Comparison of ENCODE assay signal across 23 mouse cellular contexts in the genomic region with DNA sequence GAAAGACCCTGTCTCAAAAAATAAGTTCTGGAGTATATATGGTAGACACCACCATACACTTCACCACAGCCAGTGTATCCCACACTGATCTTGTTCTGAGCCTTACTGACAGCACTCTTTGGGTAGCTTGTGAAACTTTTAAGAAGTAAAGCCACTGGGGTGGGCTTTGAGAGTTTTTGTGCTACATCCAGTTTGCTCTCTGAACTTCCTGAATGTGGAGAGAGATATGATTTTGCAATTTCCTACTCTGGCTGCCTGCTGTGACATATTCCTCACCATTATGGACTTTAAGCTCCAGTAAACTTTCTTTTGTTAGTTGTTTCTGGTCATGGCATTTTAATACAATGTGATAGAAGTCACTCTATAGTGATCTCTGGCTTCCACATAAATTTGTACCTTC. TPM values are rescaled to one million over a fixed set of nuclear protein-coding genes. Genes with fewer than 3 reads are reported as not detected.
A peak's percentile ranks its signal among the peaks of the same experiment; 100 is the strongest.
DNase-seq lines count a peak whose midpoint lies in the region; ATAC-seq and TF ChIP-seq lines count a peak whose summit lies in the region.
"Had no signal": no experiment of that assay in that cellular context is flagged by ENCODE, and none has a peak within 500 bp of the region (broad histone marks: within the 10 kb centered on the region; RNA-seq: fewer than 3 reads in every experiment).

No protein-coding gene starts in this region.

- TF ChIP-seq CTCF in bone marrow macrophage, adult 2 months (IDR thresholded peaks at IDR 0.05; ENCODE audit: low read depth, low read length), result no peak
- TF ChIP-seq CTCF in embryonic fibroblast, embryonic 13.5 days (IDR thresholded peaks at IDR 0.05; ENCODE audit: borderline replicate concordance, insufficient read depth, low read length), result no peak

- H3K4me1 ChIP-seq in liver, embryonic 13.5 days (replicated peaks), result peaks cover 35% of the 10 kb centered on the region
- peaks cover 31% of the 10 kb centered on the region for H3K4me1 ChIP-seq in liver, embryonic 12.5 days
- peaks cover 25% of the 10 kb centered on the region for H3K4me1 ChIP-seq in bone marrow macrophage, adult 2 months (ENCODE audit: control insufficient read depth, insufficient read depth, low read length)
- peaks cover 18% of the 10 kb centered on the region for H3K4me1 ChIP-seq in embryonic fibroblast, embryonic 13.5 days (ENCODE audit: control insufficient read depth, insufficient read depth, low read length)
- H3K4me1 ChIP-seq: hindbrain, embryonic 13.5 days had no signal

- TF ChIP-seq POLR2A in bone marrow macrophage, adult 2 months (IDR thresholded peaks at IDR 0.05; ENCODE audit: borderline replicate concordance, low read depth, low read length), result no peak
- no peak for TF ChIP-seq POLR2A in embryonic fibroblast, embryonic 13.5 days (IDR thresholded peaks at IDR 0.05; ENCODE audit: low read depth, low read length)

- no peak overlapping the region for H3K27ac ChIP-seq in liver, embryonic 13.5 days
- no peak overlapping the region for H3K27ac ChIP-seq in liver, embryonic 12.5 days
- peak overlapping the region; percentile 25 for H3K27ac ChIP-seq in bone marrow macrophage, adult 2 months (ENCODE audit: insufficient read depth, low read depth, low read length)
- H3K27ac ChIP-seq in embryonic fibroblast, embryonic 13.5 days (ENCODE audit: insufficient read depth, low read length), result peak overlapping the region; percentile 26; the same call in 1 of the 2 replicates
- H3K27ac ChIP-seq: embryonic facial prominence, embryonic 13.5 days; heart, embryonic 13.5 days; hindbrain, embryonic 13.5 days; hindbrain, postnatal 0 days had no signal

- 0 out of 2 replicates have a peak overlapping the region, but pooled peaks have one; percentile 5 for H3K4me2 ChIP-seq in liver, embryonic 13.5 days
- H3K4me2 ChIP-seq in liver, embryonic 12.5 days, result no peak overlapping the region
- H3K4me2 ChIP-seq: embryonic facial prominence, embryonic 13.5 days; heart, embryonic 13.5 days; hindbrain, embryonic 13.5 days had no signal

- H3K36me3 ChIP-seq in liver, embryonic 13.5 days, result peaks cover 53% of the 10 kb centered on the region
- H3K36me3 ChIP-seq in liver, embryonic 12.5 days, result peaks cover 56% of the 10 kb centered on the region

- intact Hi-C loops in left cerebral cortex, postnatal 10 days (cut with DNase I), result no loop called here
- intact Hi-C loops in gastrocnemius, postnatal 36 days (cut with DNase I), result no loop called here

- no peak for ATAC-seq in liver, embryonic 13.5 days (ENCODE audit: low read depth)
- no peak for ATAC-seq in liver, embryonic 12.5 days
- ATAC-seq in megakaryocyte, adult 5-6 weeks (ENCODE audit: poor library complexity, severe bottlenecking), result peak; percentile 69; the same call in 1 of the 2 replicates
- ATAC-seq: CD4-positive, CD25-positive, alpha-beta regulatory T cell, adult 4 months; forebrain, embryonic 14.5 days; hindbrain, postnatal 0 days had no signal

- peak overlapping the region; percentile 24; the same call in 1 of the 2 replicates for H3K9ac ChIP-seq in liver, embryonic 13.5 days
- no peak overlapping the region for H3K9ac ChIP-seq in liver, embryonic 12.5 days
- H3K9ac ChIP-seq: embryonic facial prominence, embryonic 13.5 days; heart, embryonic 13.5 days; hindbrain, embryonic 13.5 days had no signal

- H3K4me3 ChIP-seq in liver, embryonic 13.5 days (replicated peaks), result no peak overlapping the region
- H3K4me3 ChIP-seq in liver, embryonic 12.5 days, result no peak overlapping the region
- no peak overlapping the region for H3K4me3 ChIP-seq in bone marrow macrophage, adult 2 months (ENCODE audit: insufficient read depth, low read length)
- no peak overlapping the region for H3K4me3 ChIP-seq in embryonic fibroblast, embryonic 13.5 days (ENCODE audit: insufficient read depth, low read length)
- H3K4me3 ChIP-seq: embryonic facial prominence, embryonic 13.5 days; heart, embryonic 13.5 days; hindbrain, embryonic 13.5 days had no signal

- DNase-seq in liver, embryonic 13.5 days, result no peak
- no peak for DNase-seq in left cerebral cortex, postnatal 10 days (ENCODE audit: extremely low spot score in 1 of 2, low spot score in 2 of 2)
- no peak for DNase-seq in gastrocnemius, postnatal 36 days
- no peak for DNase-seq in kidney, postnatal 36 days
- DNase-seq: adrenal gland, adult 8-10 months; adrenal gland, postnatal 36 days; B cell, adult 2 months; cerebellum, adult 11 months; cerebellum, adult 8-10 months; cerebellum, postnatal 14 days; gastrocnemius, postnatal 10 days; heart, postnatal 4 days had no signal

- H3K27me3 ChIP-seq in liver, embryonic 13.5 days, result no peaks in the 10 kb centered on the region
- no peaks in the 10 kb centered on the region for H3K27me3 ChIP-seq in liver, embryonic 12.5 days (replicated peaks)
- H3K27me3 ChIP-seq: embryonic facial prominence, embryonic 13.5 days; heart, embryonic 13.5 days; hindbrain, embryonic 13.5 days had no signal

- no peaks in the 10 kb centered on the region for H3K9me3 ChIP-seq in liver, embryonic 13.5 days (replicated peaks)
- no peaks in the 10 kb centered on the region for H3K9me3 ChIP-seq in liver, embryonic 12.5 days (replicated peaks)
- H3K9me3 ChIP-seq: embryonic facial prominence, embryonic 13.5 days; G1E; heart, embryonic 13.5 days; hindbrain, embryonic 13.5 days had no signal

RNA-seq across cellular contexts. Expression of a gene that starts 12.9 kb away (rescaled TPM):
- 8.9 and 9.2 TPM in 2 replicates for polyA plus RNA-seq in liver, embryonic 13.5 days (2015; fragmentation: Nextera tagmentation; extraction: Ambion mirVana)
- 9.6 and 10.9 TPM in 2 replicates for polyA plus RNA-seq in liver, embryonic 12.5 days (2016; fragmentation: Nextera tagmentation; extraction: Ambion mirVana)
- polyA plus RNA-seq in bone marrow macrophage, adult 2 months (2012; ENCODE audit: insufficient read depth, insufficient read length, missing spikeins), result 10.5 and 14.3 TPM in 2 replicates
- polyA plus RNA-seq in embryonic fibroblast, embryonic 13.5 days (2011; ENCODE audit: insufficient read length, low read depth, missing spikeins), result 11.1 and 13.9 TPM in 2 replicates
- total RNA-seq in megakaryocyte, adult 5-6 weeks (2015), result 14.0 and 18.8 TPM in 2 replicates
- 8.9 and 9.5 TPM in 2 replicates for total RNA-seq in megakaryocyte, adult 5-6 weeks (2017)
- total RNA-seq in left cerebral cortex, postnatal 10 days (2021), result 10 to 100 TPM; 22.4 to 24.4 TPM
- 10 to 100 TPM; 16.0 to 16.6 TPM for total RNA-seq in gastrocnemius, postnatal 36 days (2021)

RNA-seq across cellular contexts. Expression of a gene that starts 13.1 kb away (rescaled TPM):
- 144 and 179 TPM in 2 replicates for polyA plus RNA-seq in liver, embryonic 13.5 days (2015; fragmentation: Nextera tagmentation; extraction: Ambion mirVana)
- polyA plus RNA-seq in liver, embryonic 12.5 days (2016; fragmentation: Nextera tagmentation; extraction: Ambion mirVana), result 211 and 215 TPM in 2 replicates
- polyA plus RNA-seq in bone marrow macrophage, adult 2 months (2012; ENCODE audit: insufficient read depth, insufficient read length, missing spikeins), result 55.7 and 57.1 TPM in 2 replicates
- polyA plus RNA-seq in embryonic fibroblast, embryonic 13.5 days (2011; ENCODE audit: insufficient read length, low read depth, missing spikeins), result 81.5 and 86.0 TPM in 2 replicates
- 86.6 and 92.7 TPM in 2 replicates for total RNA-seq in megakaryocyte, adult 5-6 weeks (2015)
- 46.0 and 59.2 TPM in 2 replicates for total RNA-seq in megakaryocyte, adult 5-6 weeks (2017)
- 10 to 100 TPM; 69.0 to 70.5 TPM for total RNA-seq in left cerebral cortex, postnatal 10 days (2021)
- 10 to 100 TPM; 39.5 to 39.7 TPM for total RNA-seq in gastrocnemius, postnatal 36 days (2021)

RNA-seq across cellular contexts. Expression of a gene that starts 36.4 kb away (rescaled TPM):
- polyA plus RNA-seq in liver, embryonic 13.5 days (2015; fragmentation: Nextera tagmentation; extraction: Ambion mirVana), result 38.1 and 44.1 TPM in 2 replicates
- 53.0 and 54.4 TPM in 2 replicates for polyA plus RNA-seq in liver, embryonic 12.5 days (2016; fragmentation: Nextera tagmentation; extraction: Ambion mirVana)
- polyA plus RNA-seq in bone marrow macrophage, adult 2 months (2012; ENCODE audit: insufficient read depth, insufficient read length, missing spikeins), result 55.0 and 65.8 TPM in 2 replicates
- polyA plus RNA-seq in embryonic fibroblast, embryonic 13.5 days (2011; ENCODE audit: insufficient read length, low read depth, missing spikeins), result 62.9 and 73.5 TPM in 2 replicates
- 42.1 and 45.2 TPM in 2 replicates for total RNA-seq in megakaryocyte, adult 5-6 weeks (2015)
- 60.3 and 68.0 TPM in 2 replicates for total RNA-seq in megakaryocyte, adult 5-6 weeks (2017)
- 10 to 100 TPM; 67.1 to 73.9 TPM for total RNA-seq in left cerebral cortex, postnatal 10 days (2021)
- 10 to 100 TPM; 71.3 to 74.9 TPM for total RNA-seq in gastrocnemius, postnatal 36 days (2021)

RNA-seq across cellular contexts. Expression of a gene that starts 53.0 kb away (rescaled TPM):
- 3.0 TPM in 2 replicates for polyA plus RNA-seq in liver, embryonic 13.5 days (2015; fragmentation: Nextera tagmentation; extraction: Ambion mirVana)
- polyA plus RNA-seq in liver, embryonic 12.5 days (2016; fragmentation: Nextera tagmentation; extraction: Ambion mirVana), result 5.5 and 7.1 TPM in 2 replicates
- polyA plus RNA-seq in bone marrow macrophage, adult 2 months (2012; ENCODE audit: insufficient read depth, insufficient read length, missing spikeins), result 0.67 and 0.76 TPM in 2 replicates
- polyA plus RNA-seq in embryonic fibroblast, embryonic 13.5 days (2011; ENCODE audit: insufficient read length, low read depth, missing spikeins), result 56.7 and 63.9 TPM in 2 replicates
- 0.91 and 1.9 TPM in 2 replicates for total RNA-seq in megakaryocyte, adult 5-6 weeks (2015)
- 0.15 TPM in 1 of 2 replicates, not detected in the other for total RNA-seq in megakaryocyte, adult 5-6 weeks (2017)
- 100 to 1,000 TPM; 508 to 519 TPM for total RNA-seq in left cerebral cortex, postnatal 10 days (2021)
- under 1 TPM; 0.42 to 0.71 TPM for total RNA-seq in gastrocnemius, postnatal 36 days (2021)
- polyA plus RNA-seq: CD4-positive, CD25-positive, alpha-beta regulatory T cell, adult 4 months had no signal

RNA-seq across cellular contexts. Expression of a gene that starts 59.2 kb away (rescaled TPM):
- 19.7 and 20.3 TPM in 2 replicates for polyA plus RNA-seq in liver, embryonic 13.5 days (2015; fragmentation: Nextera tagmentation; extraction: Ambion mirVana)
- 26.3 and 27.2 TPM in 2 replicates for polyA plus RNA-seq in liver, embryonic 12.5 days (2016; fragmentation: Nextera tagmentation; extraction: Ambion mirVana)
- polyA plus RNA-seq in bone marrow macrophage, adult 2 months (2012; ENCODE audit: insufficient read depth, insufficient read length, missing spikeins), result 17.6 and 20.7 TPM in 2 replicates
- 29.0 and 29.3 TPM in 2 replicates for polyA plus RNA-seq in embryonic fibroblast, embryonic 13.5 days (2011; ENCODE audit: insufficient read length, low read depth, missing spikeins)
- 17.1 and 19.3 TPM in 2 replicates for total RNA-seq in megakaryocyte, adult 5-6 weeks (2015)
- 6.0 and 8.6 TPM in 2 replicates for total RNA-seq in megakaryocyte, adult 5-6 weeks (2017)
- 10 to 100 TPM; 32.3 to 33.3 TPM for total RNA-seq in left cerebral cortex, postnatal 10 days (2021)
- total RNA-seq in gastrocnemius, postnatal 36 days (2021), result 10 to 100 TPM; 11.0 to 12.0 TPM

Comparison
In these comparisons a context has a peak if more than half of its experiments do, and no peak if none do; other contexts are left out.
1. H3K27ac ChIP-seq: peak in bone marrow macrophage, adult 2 months (single experiment) and embryonic fibroblast, embryonic 13.5 days (single experiment); none in liver, embryonic 13.5 days (single experiment) and liver, embryonic 12.5 days (single experiment).